Mouse (Mus musculus): ENCODE data around the gene Nadsyn1. TPM values are rescaled to one million over a fixed set of nuclear protein-coding genes. Genes with fewer than 3 reads are reported as not detected.

Gene Nadsyn1
- polyA plus RNA-seq (2014; fragmentation: Illumina TruSeq; extraction: RNeasy Lipid Tissue Mini Kit (QIAGEN cat#74804); ENCODE audit: low read depth, low replicate concordance), result 7.5 TPM

GRCm38 (mm10) chr7:143822375-143823265, at the start of gene Nadsyn1, which contains the start of gene Dhcr7:
Gene Nadsyn1 (minus strand): TSS chr7:143822849.
Gene Dhcr7 (plus strand): TSS chr7:143823145.

GRCm38 (mm10) chr7:143866538-143866937, 43.9 kb upstream of the Nadsyn1 start, which contains the start of gene Gm498:
Gene Gm498 (plus strand): TSS chr7:143866838.

GRCm38 (mm10) chr7:143783996-143784829, 38.4 kb downstream of the Nadsyn1 start, which contains the start of gene Mrgpre:
Gene Mrgpre (minus strand): TSS chr7:143784500.

GRCm38 (mm10) chr7:143766893-143767292, 55.8 kb downstream of the Nadsyn1 start, which contains the start of gene Mrgprg:
Gene Mrgprg (minus strand): TSS chr7:143766993.

GRCm38 (mm10) chr7:143756125-143757026, 66.3 kb downstream of the Nadsyn1 start, which contains the start of gene Osbpl5:
Gene Osbpl5 (minus strand): TSS chr7:143756985.

Other genes with a start within 250 kb of the Nadsyn1 start
- gene Cars, start 222.8 kb downstream of the Nadsyn1 start, polyA plus RNA-seq (2014; fragmentation: Illumina TruSeq; extraction: RNeasy Lipid Tissue Mini Kit (QIAGEN cat#74804); ENCODE audit: low read depth, low replicate concordance), result 17.6 TPM
- gene Tnfrsf26, start 194.1 kb downstream of the Nadsyn1 start, polyA plus RNA-seq (2014; fragmentation: Illumina TruSeq; extraction: RNeasy Lipid Tissue Mini Kit (QIAGEN cat#74804); ENCODE audit: low read depth, low replicate concordance), result 0.47 TPM
- gene Tnfrsf22, start 173.2 kb downstream of the Nadsyn1 start, polyA plus RNA-seq (2014; fragmentation: Illumina TruSeq; extraction: RNeasy Lipid Tissue Mini Kit (QIAGEN cat#74804); ENCODE audit: low read depth, low replicate concordance), result 3.0 TPM
- gene Tnfrsf23, start 137.0 kb downstream of the Nadsyn1 start, polyA plus RNA-seq (2014; fragmentation: Illumina TruSeq; extraction: RNeasy Lipid Tissue Mini Kit (QIAGEN cat#74804); ENCODE audit: low read depth, low replicate concordance), result 2.6 TPM
- gene Osbpl5, start 65.9 kb downstream of the Nadsyn1 start, polyA plus RNA-seq (2014; fragmentation: Illumina TruSeq; extraction: RNeasy Lipid Tissue Mini Kit (QIAGEN cat#74804); ENCODE audit: low read depth, low replicate concordance), result 12.6 TPM
- gene Mrgprg, start 55.9 kb downstream of the Nadsyn1 start, polyA plus RNA-seq (2014; fragmentation: Illumina TruSeq; extraction: RNeasy Lipid Tissue Mini Kit (QIAGEN cat#74804); ENCODE audit: low read depth, low replicate concordance), result not detected
- gene Mrgpre, start 38.3 kb downstream of the Nadsyn1 start, polyA plus RNA-seq (2014; fragmentation: Illumina TruSeq; extraction: RNeasy Lipid Tissue Mini Kit (QIAGEN cat#74804); ENCODE audit: low read depth, low replicate concordance), result 0.89 TPM
- 6.6 TPM for gene Dhcr7, start 296 bp upstream of the Nadsyn1 start, polyA plus RNA-seq (2014; fragmentation: Illumina TruSeq; extraction: RNeasy Lipid Tissue Mini Kit (QIAGEN cat#74804); ENCODE audit: low read depth, low replicate concordance)
- not detected for gene Gm498, start 44.0 kb upstream of the Nadsyn1 start, polyA plus RNA-seq (2014; fragmentation: Illumina TruSeq; extraction: RNeasy Lipid Tissue Mini Kit (QIAGEN cat#74804); ENCODE audit: low read depth, low replicate concordance)
- 0.18 TPM for gene Shank2, start 179.1 kb upstream of the Nadsyn1 start, polyA plus RNA-seq (2014; fragmentation: Illumina TruSeq; extraction: RNeasy Lipid Tissue Mini Kit (QIAGEN cat#74804); ENCODE audit: low read depth, low replicate concordance)

All from heart, adult 10 weeks (tissue).